Mouse (Mus musculus) liver, embryonic 14.5 days (tissue): ENCODE measurements around the gene Fuk. TPM values are rescaled to one million over a fixed set of nuclear protein-coding genes. Genes with fewer than 3 reads are reported as not detected.

Experiments
- ATAC-seq: fragments of 200-750 bp; cut with Nextera tagmentation; 2 replicates; pipeline ENCODE4 v1.8.0; 2017; ENCODE audit warnings: moderate number of reproducible peaks, mild to moderate bottlenecking, moderate library complexity; ENCODE audit not compliant: insufficient read depth
- DNase-seq, 3 experiments: peaks; one replicate each; pipeline ENCODE4 v3.0.0-alpha.2; 2012 to 2013; ENCODE audit warnings: low read depth in 3 of 3, low spot score in 3 of 3
- H3K27ac ChIP-seq: fragments of 300-500 bp; sonication (generic); 2 replicates; pipeline ENCODE4 v1.5.1; 2014; ENCODE audit warnings: moderate library complexity, mild to moderate bottlenecking, control low read depth, inconsistent platforms
- H3K27me3 ChIP-seq: fragments of 300-500 bp; sonication (generic); 2 replicates; pipeline ENCODE4 v1.6.1; 2014; ENCODE audit warnings: mild to moderate bottlenecking, low read length, moderate library complexity; ENCODE audit not compliant: control insufficient read depth, insufficient read depth
- H3K36me3 ChIP-seq: fragments of 300-500 bp; sonication (generic); replicated peaks from 2 replicates; pipeline ENCODE4 v1.6.1; 2014; ENCODE audit warnings: low read depth; ENCODE audit not compliant: control insufficient read depth, insufficient read depth
- H3K4me1 ChIP-seq, 2 experiments: fragments of 200-500 bp in 1 of 2; fragments of 300-500 bp in 1 of 2; sonication (generic) in 1 of 2; replicated peaks; 2 replicates each; pipeline ENCODE4 v1.6.1; 2012 to 2014; ENCODE audit warnings: antibody characterized with exemption in 1 of 2, inconsistent platforms in 1 of 2, low read length in 1 of 2; ENCODE audit not compliant: control insufficient read depth in 2 of 2, insufficient read depth in 2 of 2
- H3K4me2 ChIP-seq: fragments of 300-500 bp; sonication (generic); 2 replicates; pipeline ENCODE4 v1.6.1; 2014; ENCODE audit warnings: low read depth, mild to moderate bottlenecking, control low read depth, moderate library complexity
- H3K4me3 ChIP-seq, 2 experiments: fragments of 200-500 bp in 1 of 2; fragments of 300-500 bp in 1 of 2; sonication (generic) in 1 of 2; 2 replicates each; pipeline ENCODE4 v1.5.1; 2012 to 2014; ENCODE audit warnings: low read depth in 2 of 2, low read length in 2 of 2, mild to moderate bottlenecking in 2 of 2, control low read depth in 1 of 2, inconsistent platforms in 1 of 2, moderate library complexity in 1 of 2; ENCODE audit not compliant: insufficient read depth in 1 of 2
- H3K9ac ChIP-seq: fragments of 300-500 bp; sonication (generic); replicated peaks from 2 replicates; pipeline ENCODE4 v1.6.1; 2014; ENCODE audit warnings: mild to moderate bottlenecking, control low read depth, moderate library complexity
- H3K9me3 ChIP-seq: fragments of 300-500 bp; sonication (generic); 2 replicates; pipeline ENCODE4 v1.6.1; 2016; ENCODE audit warnings: low read length, mixed read lengths; ENCODE audit not compliant: control insufficient read depth
- CTCF ChIP-seq: IDR thresholded peaks from 2 replicates; pipeline ENCODE4 v1.5.1; 2016; ENCODE audit warnings: antibody characterized with exemption, low read depth, control low read depth
- EP300 ChIP-seq: IDR thresholded peaks from 2 replicates; pipeline ENCODE4 v1.6.1; 2016; ENCODE audit warnings: antibody characterized with exemption, low read depth
- WGBS: fragments of 180-500 bp; shearing (Covaris S2); extraction: QIAGEN DNeasy Blood & Tissue Kit; methylation state at CpG from one replicate; pipeline ENCODE4 v1.1.7; 2014; ENCODE audit not compliant: insufficient replicate concordance; 5-methylcytosine and 5-hydroxymethylcytosine counted together
- polyA plus RNA-seq, 2 experiments: library from polyadenylated mRNA; depleted of rRNA in 1 of 2; stranded (reverse) in 1 of 2; unstranded in 1 of 2; fragments of >200 nt; fragmentation: Nextera tagmentation in 1 of 2; extraction: Ambion mirVana in 1 of 2; gene quantifications; 2 replicates each; pipeline versions ENCODE4 v1.2.1 to v1.2.3; 2012 to 2014

The Fuk gene
- polyA plus RNA-seq, 2 experiments, result 1.3 to 2.5 TPM

DNA sequence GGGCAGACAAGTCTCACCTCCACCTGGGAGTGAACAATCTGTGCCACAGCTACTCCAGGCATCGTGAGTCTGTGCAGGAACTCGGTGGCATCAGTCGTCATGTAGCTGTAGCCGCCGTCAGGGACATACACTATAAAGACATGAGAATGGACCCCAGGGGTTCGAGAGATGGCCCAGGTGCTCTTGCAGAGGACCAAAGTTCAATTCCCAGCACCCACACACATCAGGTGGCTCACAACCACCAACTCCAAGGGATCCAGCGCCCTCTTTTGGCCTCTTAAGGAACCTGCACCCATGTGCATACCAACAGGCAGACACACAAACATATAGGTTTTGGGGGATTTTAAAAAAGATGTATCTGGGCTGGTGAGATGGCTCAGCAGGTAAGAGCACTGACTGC lies 10.2 kb downstream of the Fuk start:
- no peak for TF ChIP-seq EP300
- peak; percentile 24; the same call in 1 of the 2 replicates for TF ChIP-seq CTCF
- no peaks in the 10 kb centered on the region for H3K27me3 ChIP-seq
- no peak overlapping the region for H3K9ac ChIP-seq
- H3K9me3 ChIP-seq, result no peaks in the 10 kb centered on the region
- 79% methylated on average over 7 of the region's 7 CpGs for WGBS
- H3K27ac ChIP-seq, result no peak overlapping the region
- no peak for ATAC-seq
- no peaks in the 10 kb centered on the region for H3K36me3 ChIP-seq
- no peak for DNase-seq
- no peaks in the 10 kb centered on the region for H3K4me1 ChIP-seq
- H3K4me3 ChIP-seq, result no peak overlapping the region
- H3K4me2 ChIP-seq, result no peak overlapping the region

GRCm38 (mm10) chr8:110889904-110890470 lies 12.3 kb downstream of the Fuk start:
- Histone ChIP-seq H3K9me3 (no peaks in the 10 kb centered on the region), H3K4me2 (no peak overlapping the region), H3K4me3 (no peak overlapping the region), H3K36me3 (no peaks in the 10 kb centered on the region), H3K9ac (no peak overlapping the region), H3K27ac (no peak overlapping the region), H3K4me1 (no peaks in the 10 kb centered on the region), H3K27me3 (no peaks in the 10 kb centered on the region)
- DNase-seq (no peak), ATAC-seq (0 out of 2 replicates have a peak, but pooled peaks have one; percentile 4)
- TF ChIP-seq EP300 (no peak), CTCF (no peak)
- 77% methylated on average over 12 of the region's 12 CpGs for WGBS

DNA sequence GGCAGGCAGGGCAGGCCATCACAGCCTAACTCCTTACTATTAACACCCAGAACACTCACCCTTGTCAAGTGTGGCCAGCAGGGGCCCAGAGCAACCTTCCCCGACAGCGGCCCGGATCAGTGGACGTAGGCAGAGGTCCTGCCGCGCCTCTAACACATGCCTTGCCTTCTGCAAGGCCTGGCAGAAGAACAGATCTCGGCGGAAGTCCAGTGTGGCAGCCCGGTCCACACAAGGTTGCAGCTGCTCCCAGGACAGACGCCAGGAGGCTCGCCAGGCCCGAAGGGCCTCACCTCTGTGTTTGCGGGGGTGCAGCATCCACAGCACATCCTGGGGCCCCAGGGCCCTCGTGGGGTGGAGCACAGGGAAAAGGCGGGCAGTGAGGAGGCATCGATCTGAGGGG lies 13.4 kb downstream of the Fuk start:
- no peak overlapping the region for H3K4me3 ChIP-seq
- DNase-seq, result no peak
- ATAC-seq, result no peak
- H3K9me3 ChIP-seq, result no peaks in the 10 kb centered on the region
- no peaks in the 10 kb centered on the region for H3K36me3 ChIP-seq
- no peak overlapping the region for H3K4me2 ChIP-seq
- 86% methylated on average over 16 of the region's 16 CpGs for whole genome bisulfite sequencing
- H3K9ac ChIP-seq, result no peak overlapping the region
- no peaks in the 10 kb centered on the region for H3K4me1 ChIP-seq
- TF ChIP-seq CTCF, result no peak
- TF ChIP-seq EP300, result no peak
- H3K27ac ChIP-seq, result no peak overlapping the region
- no peaks in the 10 kb centered on the region for H3K27me3 ChIP-seq

DNA sequence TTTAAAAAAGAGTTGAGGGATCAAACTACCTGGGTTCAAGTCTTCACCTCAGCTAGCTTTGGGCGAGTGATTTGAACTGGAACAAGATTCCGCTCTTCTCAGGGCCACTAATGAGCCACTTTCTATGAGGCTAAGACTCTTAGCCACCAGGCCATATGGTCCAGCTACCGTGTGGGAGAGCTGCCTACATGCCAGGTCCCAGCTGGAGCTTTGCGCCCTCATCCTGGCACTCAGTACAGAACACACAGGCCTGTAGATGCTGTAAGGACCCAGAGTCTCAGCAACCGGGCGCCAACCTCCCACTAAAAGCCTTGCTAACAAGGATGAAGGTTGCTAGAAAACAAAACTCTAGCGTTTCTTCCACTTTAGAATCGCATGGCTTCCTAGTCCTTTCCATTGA lies 13.8 kb downstream of the Fuk start:
- H3K27me3 ChIP-seq, result no peaks in the 10 kb centered on the region
- no peaks in the 10 kb centered on the region for H3K36me3 ChIP-seq
- TF ChIP-seq EP300 (no peak), CTCF (no peak)
- DNase-seq (no peak), ATAC-seq (no peak)
- H3K4me1 ChIP-seq, result no peaks in the 10 kb centered on the region
- H3K27ac ChIP-seq, result no peak overlapping the region
- H3K4me2 ChIP-seq, result no peak overlapping the region
- no peaks in the 10 kb centered on the region for H3K9me3 ChIP-seq
- WGBS, result 78% methylated on average over 8 of the region's 8 CpGs
- H3K4me3 ChIP-seq, result no peak overlapping the region
- H3K9ac ChIP-seq, result no peak overlapping the region

- H3K27me3 ChIP-seq, result no peaks in the 10 kb centered on the region
- TF ChIP-seq CTCF (no peak), EP300 (no peak)
- H3K4me2 ChIP-seq, result no peak overlapping the region
- no peak overlapping the region for H3K4me3 ChIP-seq
- DNase-seq, result no peak
- H3K4me1 ChIP-seq, result no peaks in the 10 kb centered on the region
- no peak overlapping the region for H3K27ac ChIP-seq
- peaks cover 3% of the 10 kb centered on the region for H3K36me3 ChIP-seq
- 79% methylated on average over 10 of the region's 10 CpGs for WGBS
- no peak overlapping the region for H3K9ac ChIP-seq
- ATAC-seq, result no peak
- no peaks in the 10 kb centered on the region for H3K9me3 ChIP-seq
Measured at GRCm38 (mm10) chr8:110887551-110887950, 14.7 kb downstream of the Fuk start.
